Mouse (Mus musculus): Measurements from ENCODE around the gene Pla2g16.

DNA sequence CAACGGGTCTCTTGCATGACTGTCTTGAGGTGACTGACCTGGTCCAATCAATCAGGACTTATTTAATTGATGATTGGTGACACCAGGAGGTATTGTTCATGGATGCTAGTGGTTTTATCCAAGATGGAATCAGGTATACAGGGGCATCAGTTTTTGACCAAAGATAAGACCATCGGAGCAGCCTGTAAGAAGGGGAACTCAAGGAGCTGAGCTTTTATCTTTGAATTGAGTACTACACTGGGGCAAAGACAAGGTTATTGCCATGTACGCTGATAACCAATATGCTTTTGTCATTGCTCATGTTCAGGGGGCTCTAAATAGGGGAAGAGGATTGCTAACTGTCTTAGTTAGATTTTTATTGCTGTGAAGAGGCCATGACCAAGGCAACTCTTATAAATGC is 8.3 kb upstream of the Pla2g16 start:
- TF ChIP-seq POLR2A (IDR thresholded peaks at IDR 0.05; ENCODE audit: extremely low read depth, insufficient read depth, low read length): no peak
- TF ChIP-seq CTCF (IDR thresholded peaks at IDR 0.05; ENCODE audit: extremely low read depth, insufficient read depth, low read length): no peak
